Mouse (Mus musculus): ENCODE measurements at regions not wholly inside any gene's neighbourhood (a gene's known extent, or its start where the extent isn't known, plus 50 kb on each side); places are given as distances from the start of the nearest gene placed in this dataset.

GRCm38 (mm10) chr16:8944412-8945102, 114.7 kb downstream of the 1810013L24Rik start:
- ATAC-seq (replicated peaks; ENCODE audit: low FRiP score) (no peak), DNase-seq (ENCODE audit: low spot score) (no peak)
- 45% methylated on average over 5 of the region's 5 CpGs for WGBS
- Histone ChIP-seq H3K27ac (ENCODE audit: low read depth, low read length) (no peak overlapping the region), H3K4me2 (no peak overlapping the region), H3K4me1 (replicated peaks; ENCODE audit: control insufficient read depth, insufficient read depth, low read length) (no peaks in the 10 kb centered on the region), H3K9ac (ENCODE audit: low read depth, low read length) (no peak overlapping the region), H3K9me3 (ENCODE audit: control insufficient read depth, low read length) (no peaks in the 10 kb centered on the region), H3K36me3 (ENCODE audit: control insufficient read depth, insufficient read depth, low read length) (no peaks in the 10 kb centered on the region), H3K27me3 (replicated peaks; ENCODE audit: control insufficient read depth, insufficient read depth, low read length) (no peaks in the 10 kb centered on the region), H3K4me3 (ENCODE audit: low read depth, low read length) (no peak overlapping the region)

DNA sequence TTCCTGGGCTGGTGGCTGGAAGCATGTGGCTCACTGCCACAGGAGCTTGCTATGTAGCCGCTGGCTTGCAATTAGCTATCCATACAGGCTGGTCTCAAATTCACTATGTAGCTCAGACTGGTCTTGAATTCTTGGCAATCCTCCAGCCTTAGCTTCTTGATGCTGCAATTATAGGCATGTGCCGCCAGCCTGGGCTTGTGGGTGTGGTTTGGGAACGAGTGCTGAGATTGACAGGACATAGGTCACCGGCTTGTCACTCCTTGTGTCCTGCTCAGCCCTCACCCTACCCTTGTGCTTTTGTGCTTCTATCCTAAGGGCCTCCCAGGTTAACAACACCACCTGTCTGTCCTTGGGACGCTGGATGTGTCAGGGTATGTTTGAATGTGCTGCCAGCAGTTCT, 117.9 kb downstream of the 1810013L24Rik start:
- Histone ChIP-seq H3K4me1 (replicated peaks; ENCODE audit: control insufficient read depth, insufficient read depth, low read length) (no peaks in the 10 kb centered on the region), H3K27ac (ENCODE audit: low read depth, low read length) (no peak overlapping the region), H3K4me3 (ENCODE audit: low read depth, low read length) (no peak overlapping the region), H3K4me2 (no peak overlapping the region), H3K9me3 (ENCODE audit: control insufficient read depth, low read length) (no peaks in the 10 kb centered on the region), H3K9ac (ENCODE audit: low read depth, low read length) (no peak overlapping the region), H3K36me3 (ENCODE audit: control insufficient read depth, insufficient read depth, low read length) (no peaks in the 10 kb centered on the region), H3K27me3 (replicated peaks; ENCODE audit: control insufficient read depth, insufficient read depth, low read length) (no peaks in the 10 kb centered on the region)
- ATAC-seq (replicated peaks; ENCODE audit: low FRiP score) = no peak
- 65% methylated on average over 5 of the region's 5 CpGs for WGBS
- DNase-seq (ENCODE audit: low spot score) = no peak

DNA sequence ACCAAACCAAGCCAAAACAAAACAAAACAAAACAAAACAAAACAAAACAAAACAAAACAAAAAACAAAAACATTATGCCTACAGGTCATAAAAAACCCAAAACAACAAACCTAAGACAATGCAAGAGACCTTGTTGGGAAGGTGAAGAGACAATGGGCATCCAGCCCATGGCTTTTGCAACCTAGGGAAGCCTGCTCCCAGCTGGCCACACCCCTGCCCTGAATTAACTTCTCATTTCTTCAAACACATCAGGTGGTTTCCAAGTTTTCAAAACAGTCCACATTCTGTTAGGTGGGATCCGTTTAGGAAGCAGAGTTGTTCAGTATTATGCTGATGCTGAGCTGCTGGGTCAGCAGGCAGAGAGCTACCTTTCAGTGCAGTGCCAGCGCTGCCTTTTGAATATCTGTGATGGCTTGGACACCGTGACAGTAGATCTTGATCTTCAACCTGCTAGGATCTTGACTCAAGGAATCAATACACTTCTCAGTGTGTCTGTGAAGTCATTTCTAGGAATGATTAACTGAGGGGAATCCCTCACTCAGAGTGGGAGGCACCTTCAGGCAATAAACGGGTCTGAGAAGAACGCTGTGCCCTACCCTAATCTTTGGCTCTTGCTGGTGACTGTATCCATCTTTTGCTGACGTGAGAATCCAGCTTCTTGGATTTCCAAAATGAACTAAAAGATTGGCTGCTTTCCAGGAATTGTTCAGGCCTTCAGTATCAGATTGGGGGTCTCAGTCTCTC, 121.4 kb downstream of the 1810013L24Rik start:
- WGBS = 67% methylated on average over 6 of the region's 6 CpGs
- H3K4me2 ChIP-seq = no peak overlapping the region
- H3K36me3 ChIP-seq (ENCODE audit: control insufficient read depth, insufficient read depth, low read length) = no peaks in the 10 kb centered on the region
- no peak overlapping the region for H3K4me3 ChIP-seq (ENCODE audit: low read depth, low read length)
- DNase-seq (ENCODE audit: low spot score) = no peak
- H3K4me1 ChIP-seq (replicated peaks; ENCODE audit: control insufficient read depth, insufficient read depth, low read length) = no peaks in the 10 kb centered on the region
- H3K27me3 ChIP-seq (replicated peaks; ENCODE audit: control insufficient read depth, insufficient read depth, low read length) = no peaks in the 10 kb centered on the region
- H3K27ac ChIP-seq (ENCODE audit: low read depth, low read length) = no peak overlapping the region
- no peak for ATAC-seq (replicated peaks; ENCODE audit: low FRiP score)
- H3K9me3 ChIP-seq (ENCODE audit: control insufficient read depth, low read length) = no peaks in the 10 kb centered on the region
- H3K9ac ChIP-seq (ENCODE audit: low read depth, low read length) = no peak overlapping the region

- Histone ChIP-seq H3K9me3 (ENCODE audit: control insufficient read depth, low read length) (no peaks in the 10 kb centered on the region), H3K27ac (ENCODE audit: low read depth, low read length) (no peak overlapping the region), H3K4me2 (no peak overlapping the region), H3K27me3 (replicated peaks; ENCODE audit: control insufficient read depth, insufficient read depth, low read length) (no peaks in the 10 kb centered on the region), H3K9ac (ENCODE audit: low read depth, low read length) (no peak overlapping the region), H3K4me1 (replicated peaks; ENCODE audit: control insufficient read depth, insufficient read depth, low read length) (no peaks in the 10 kb centered on the region), H3K4me3 (ENCODE audit: low read depth, low read length) (no peak overlapping the region), H3K36me3 (ENCODE audit: control insufficient read depth, insufficient read depth, low read length) (no peaks in the 10 kb centered on the region)
- DNase-seq (ENCODE audit: low spot score) (no peak), ATAC-seq (replicated peaks; ENCODE audit: low FRiP score) (no peak)
- WGBS = 67% methylated on average over 10 of the region's 10 CpGs
These were observed 131.8 kb downstream of the 1810013L24Rik start for GRCm38 (mm10) chr16:8961739-8962138.

DNA sequence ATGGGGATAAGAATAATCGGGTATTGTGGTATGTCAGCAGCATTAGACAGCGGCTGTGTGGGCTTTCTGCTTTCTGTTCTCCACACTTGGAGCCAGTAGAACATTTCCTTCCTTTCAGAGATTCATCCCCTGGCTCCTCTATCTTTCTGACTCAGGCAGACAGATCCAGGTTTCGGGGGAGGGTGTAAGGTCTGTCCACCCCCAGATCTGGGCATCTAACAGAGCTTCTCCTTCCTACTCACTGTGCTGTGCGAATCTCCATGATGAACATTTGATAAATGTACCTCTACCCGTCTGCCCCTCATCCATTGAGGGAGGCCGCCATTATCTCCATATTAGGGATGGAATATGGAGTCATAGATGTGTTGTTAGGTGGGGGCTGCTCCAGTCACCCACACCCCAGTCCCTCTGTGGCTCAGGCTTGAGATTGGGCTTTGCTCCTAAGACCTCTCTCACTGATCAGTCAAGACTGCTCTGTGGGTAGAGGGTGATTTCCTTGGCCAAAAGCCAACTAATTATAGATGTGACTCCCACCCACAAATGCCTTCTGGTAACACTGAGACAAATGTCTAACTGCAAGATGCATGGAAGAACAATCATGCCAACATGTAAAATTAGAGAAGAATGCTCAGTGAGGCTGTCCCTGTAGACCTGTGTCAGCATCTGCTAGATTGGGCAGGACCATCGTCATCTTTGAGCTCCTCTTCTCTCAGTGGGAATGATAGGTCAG, 163.8 kb downstream of the 1810013L24Rik start:
- H3K27ac ChIP-seq (ENCODE audit: low read depth, low read length) = no peak overlapping the region
- H3K36me3 ChIP-seq (ENCODE audit: control insufficient read depth, insufficient read depth, low read length) = no peaks in the 10 kb centered on the region
- no peaks in the 10 kb centered on the region for H3K4me1 ChIP-seq (replicated peaks; ENCODE audit: control insufficient read depth, insufficient read depth, low read length)
- no peak overlapping the region for H3K4me3 ChIP-seq (ENCODE audit: low read depth, low read length)
- H3K4me2 ChIP-seq = no peak overlapping the region
- no peaks in the 10 kb centered on the region for H3K9me3 ChIP-seq (ENCODE audit: control insufficient read depth, low read length)
- 79% methylated on average over 7 of the region's 7 CpGs for WGBS
- no peak for DNase-seq (ENCODE audit: low spot score)
- H3K9ac ChIP-seq (ENCODE audit: low read depth, low read length) = no peak overlapping the region
- H3K27me3 ChIP-seq (replicated peaks; ENCODE audit: control insufficient read depth, insufficient read depth, low read length) = no peaks in the 10 kb centered on the region
- no peak for ATAC-seq (replicated peaks; ENCODE audit: low FRiP score)

DNA sequence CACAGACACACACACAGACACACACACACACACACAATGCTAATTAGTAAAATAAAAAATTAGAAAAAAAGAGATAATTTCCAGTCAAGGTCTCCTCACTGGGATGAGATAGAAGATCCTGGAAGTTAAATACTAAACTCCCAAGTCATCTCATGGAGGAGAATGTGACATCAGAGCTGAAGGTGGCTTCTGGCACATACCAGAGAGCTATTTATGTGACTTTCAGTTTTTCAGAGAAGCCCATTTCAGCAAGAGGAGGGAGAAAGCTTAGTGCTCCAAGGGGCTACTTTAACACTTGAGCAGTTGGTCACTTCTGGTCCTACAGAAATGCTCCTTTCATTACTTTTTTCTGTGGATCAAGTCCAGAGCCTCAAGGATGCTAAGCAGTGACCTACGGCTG, 164.6 kb downstream of the 1810013L24Rik start:
- no peaks in the 10 kb centered on the region for H3K36me3 ChIP-seq (ENCODE audit: control insufficient read depth, insufficient read depth, low read length)
- H3K4me1 ChIP-seq (replicated peaks; ENCODE audit: control insufficient read depth, insufficient read depth, low read length) = no peaks in the 10 kb centered on the region
- no peak overlapping the region for H3K4me3 ChIP-seq (ENCODE audit: low read depth, low read length)
- no peak for ATAC-seq (replicated peaks; ENCODE audit: low FRiP score)
- H3K9me3 ChIP-seq (ENCODE audit: control insufficient read depth, low read length) = no peaks in the 10 kb centered on the region
- no peak for DNase-seq (ENCODE audit: low spot score)
- H3K9ac ChIP-seq (ENCODE audit: low read depth, low read length) = no peak overlapping the region
- no peaks in the 10 kb centered on the region for H3K27me3 ChIP-seq (replicated peaks; ENCODE audit: control insufficient read depth, insufficient read depth, low read length)
- H3K4me2 ChIP-seq = no peak overlapping the region
- no peak overlapping the region for H3K27ac ChIP-seq (ENCODE audit: low read depth, low read length)
- WGBS = 85% methylated on average over 1 of the region's 1 CpGs

GRCm38 (mm10) chr16:8997250-8997649, 167.3 kb downstream of the 1810013L24Rik start:
- no peaks in the 10 kb centered on the region for H3K9me3 ChIP-seq (ENCODE audit: control insufficient read depth, low read length)
- H3K4me2 ChIP-seq = no peak overlapping the region
- H3K27ac ChIP-seq (ENCODE audit: low read depth, low read length) = no peak overlapping the region
- no peak for DNase-seq (ENCODE audit: low spot score)
- H3K4me3 ChIP-seq (ENCODE audit: low read depth, low read length) = no peak overlapping the region
- 73% methylated on average over 5 of the region's 5 CpGs for WGBS
- H3K27me3 ChIP-seq (replicated peaks; ENCODE audit: control insufficient read depth, insufficient read depth, low read length) = no peaks in the 10 kb centered on the region
- H3K9ac ChIP-seq (ENCODE audit: low read depth, low read length) = no peak overlapping the region
- ATAC-seq (replicated peaks; ENCODE audit: low FRiP score) = no peak
- H3K36me3 ChIP-seq (ENCODE audit: control insufficient read depth, insufficient read depth, low read length) = no peaks in the 10 kb centered on the region
- no peaks in the 10 kb centered on the region for H3K4me1 ChIP-seq (replicated peaks; ENCODE audit: control insufficient read depth, insufficient read depth, low read length)

DNA sequence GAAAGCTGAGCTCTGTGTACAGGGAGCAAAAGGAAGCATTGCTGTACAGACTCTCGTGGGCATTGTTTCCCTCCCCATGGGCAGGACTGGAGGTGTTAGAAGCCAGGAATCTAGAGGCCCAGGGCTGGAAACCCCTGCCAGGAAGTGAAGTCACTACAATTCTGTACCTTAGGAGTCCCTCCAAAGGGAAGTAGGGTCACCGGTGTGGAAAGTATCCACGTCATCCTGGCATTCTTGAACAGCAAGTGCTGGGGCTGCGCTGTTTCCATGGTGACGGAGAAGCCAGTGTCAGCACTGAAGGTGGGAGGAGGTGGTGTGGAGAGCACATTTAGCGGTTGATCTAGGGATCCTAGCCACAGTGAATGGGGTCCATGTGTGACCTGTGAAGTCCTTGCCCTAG, 174.1 kb downstream of the 1810013L24Rik start:
- ATAC-seq (replicated peaks; ENCODE audit: low FRiP score) (no peak), DNase-seq (ENCODE audit: low spot score) (no peak)
- H3K9me3 ChIP-seq (ENCODE audit: control insufficient read depth, low read length) = no peaks in the 10 kb centered on the region
- no peak overlapping the region for H3K27ac ChIP-seq (ENCODE audit: low read depth, low read length)
- H3K4me2 ChIP-seq = no peak overlapping the region
- H3K4me1 ChIP-seq (replicated peaks; ENCODE audit: control insufficient read depth, insufficient read depth, low read length) = no peaks in the 10 kb centered on the region
- no peaks in the 10 kb centered on the region for H3K36me3 ChIP-seq (ENCODE audit: control insufficient read depth, insufficient read depth, low read length)
- no peaks in the 10 kb centered on the region for H3K27me3 ChIP-seq (replicated peaks; ENCODE audit: control insufficient read depth, insufficient read depth, low read length)
- H3K9ac ChIP-seq (ENCODE audit: low read depth, low read length) = no peak overlapping the region
- H3K4me3 ChIP-seq (ENCODE audit: low read depth, low read length) = no peak overlapping the region
- 44% methylated on average over 6 of the region's 6 CpGs for WGBS
